Mouse (Mus musculus) NIH3T3 (cell line): ENCODE measurements at regions not wholly inside any gene's neighbourhood (a gene's known extent, or its start where the extent isn't known, plus 50 kb on each side); places are given as distances from the start of the nearest gene placed in this dataset.
A peak's percentile ranks its signal among the peaks of the same experiment; 100 is the strongest.
"Not testable (repeated sequence)": the region's sequence is repeated elsewhere in the genome, so short reads cannot be mapped to it uniquely, and the experiment has no call there.

Experiments used
- DNase-seq: peaks from one replicate; pipeline ENCODE4 v3.0.0-alpha.2; 2012; ENCODE audit warnings: low read depth

- DNase-seq: no peak
These were observed 51.4 kb upstream of the Dlx2 start for GRCm38 (mm10) chr2:71597956-71598355.

GRCm38 (mm10) chr2:71598368-71598767, 51.8 kb upstream of the Dlx2 start:
- DNase-seq: peak; percentile 77

- peak; percentile 93 for DNase-seq
These were observed 52.2 kb upstream of the Dlx2 start for GRCm38 (mm10) chr2:71598778-71599177.

- DNase-seq: no peak
These were observed 53.7 kb upstream of the Dlx2 start for GRCm38 (mm10) chr2:71600213-71600612.

- no peak for DNase-seq
These were observed 54.4 kb upstream of the Dlx2 start for GRCm38 (mm10) chr2:71600999-71601398.

- DNase-seq: not testable (repeated sequence)
These were observed 57.2 kb upstream of the Dlx2 start for GRCm38 (mm10) chr2:71603796-71604195.

- no peak for DNase-seq
These were observed 59.1 kb upstream of the Dlx2 start for GRCm38 (mm10) chr2:71605606-71606005.

- no peak for DNase-seq
These were observed 60.5 kb upstream of the Dlx2 start for GRCm38 (mm10) chr2:71607087-71607502.

- peak; percentile 68 for DNase-seq
These were observed 66.7 kb upstream of the Dlx2 start for GRCm38 (mm10) chr2:71613216-71613615.

GRCm38 (mm10) chr2:71616526-71616925, 70.0 kb upstream of the Dlx2 start:
- peak; percentile 22 for DNase-seq

GRCm38 (mm10) chr2:71621458-71621857, 74.9 kb upstream of the Dlx2 start:
- DNase-seq: no peak

- no peak for DNase-seq
These were observed 76.1 kb upstream of the Dlx2 start for GRCm38 (mm10) chr2:71622532-71623099.

- DNase-seq: no peak
These were observed 76.6 kb upstream of the Dlx2 start for GRCm38 (mm10) chr2:71623134-71623533.

- no peak for DNase-seq
These were observed 78.8 kb upstream of the Dlx2 start for GRCm38 (mm10) chr2:71625298-71625902.

GRCm38 (mm10) chr2:71626404-71626803, 79.8 kb upstream of the Dlx2 start:
- peak; percentile 79 for DNase-seq

- peak; percentile 12 for DNase-seq
These were observed 80.7 kb upstream of the Dlx2 start for GRCm38 (mm10) chr2:71627097-71627755.

GRCm38 (mm10) chr2:71628821-71629220, 82.3 kb upstream of the Dlx2 start:
- DNase-seq: no peak

- DNase-seq: no peak
These were observed 83.0 kb upstream of the Dlx2 start for GRCm38 (mm10) chr2:71629301-71630142.

- no peak for DNase-seq
These were observed 83.5 kb upstream of the Dlx2 start for GRCm38 (mm10) chr2:71630143-71630463.

GRCm38 (mm10) chr2:71633471-71633870, 86.9 kb upstream of the Dlx2 start:
- DNase-seq: no peak

- DNase-seq: no peak
These were observed 87.9 kb upstream of the Dlx2 start for GRCm38 (mm10) chr2:71634471-71634870.

- DNase-seq: no peak
These were observed 89.6 kb upstream of the Dlx2 start for GRCm38 (mm10) chr2:71636134-71636533.

- no peak for DNase-seq
These were observed 90.0 kb upstream of the Dlx2 start for GRCm38 (mm10) chr2:71636590-71636989.
